Mouse (Mus musculus) kidney, adult 2 months (tissue): ENCODE data around the gene Meiob.
A peak's percentile ranks its signal among the peaks of the same experiment; 100 is the strongest.

Source experiments
- CTCF ChIP-seq: fragments of 200-500 bp; conservative IDR thresholded peaks from 2 replicates; pipeline ENCODE4 v1.5.1; 2011; ENCODE audit warnings: low read depth, mild to moderate bottlenecking, control low read depth, low read length, moderate library complexity, mixed read lengths; ENCODE audit not compliant: insufficient read depth, insufficient read length
- POLR2A ChIP-seq: fragments of 200-500 bp; IDR thresholded peaks from one replicate; pipeline ENCODE4 v1.6.1; 2011; ENCODE audit warnings: low read depth, low read length, control low read depth

- TF ChIP-seq CTCF (0 out of 2 replicates have a peak, but pooled peaks have one; percentile 12), POLR2A (peak; percentile 93)
These were observed 46.1 kb downstream of the Meiob start, which contains the start of gene Fahd1 for GRCm38 (mm10) chr17:24850065-24850772.
